In genomic region chr2:162931674-162932650, GRCm38 (mm10) we compare ENCODE assay signal across 8 mouse cellular contexts. TPM values are rescaled to one million over a fixed set of nuclear protein-coding genes. Genes with fewer than 3 reads are reported as not detected.
DNase-seq lines count a peak whose midpoint lies in the region; ATAC-seq lines count a peak whose summit lies in the region.

No protein-coding gene starts in this region.

- peak overlapping the region; percentile 98 for H3K27ac ChIP-seq in intestine, embryonic 15.5 days
- H3K27ac ChIP-seq in limb, embryonic 11.5 days (replicated peaks; ENCODE audit: low read depth, low read length), result peak overlapping the region; percentile 96
- H3K27ac ChIP-seq in midbrain, embryonic 12.5 days (replicated peaks), result peak overlapping the region; percentile 98

- H3K4me2 ChIP-seq in intestine, embryonic 15.5 days (replicated peaks), result peak overlapping the region; percentile 75
- peak overlapping the region; percentile 72 for H3K4me2 ChIP-seq in limb, embryonic 11.5 days (ENCODE audit: low read depth, severe bottlenecking)
- peak overlapping the region; percentile 82 for H3K4me2 ChIP-seq in midbrain, embryonic 12.5 days (replicated peaks)

- no peaks in the 10 kb centered on the region for H3K9me3 ChIP-seq in intestine, embryonic 15.5 days
- H3K9me3 ChIP-seq in limb, embryonic 11.5 days (ENCODE audit: control insufficient read depth, low read length), result no peaks in the 10 kb centered on the region
- no peaks in the 10 kb centered on the region for H3K9me3 ChIP-seq in midbrain, embryonic 12.5 days

- 0% methylated on average over 100 of the region's 103 CpGs for WGBS in intestine, embryonic 15.5 days
- under 1% methylated on average over 93 of the region's 103 CpGs for WGBS in limb, embryonic 11.5 days
- WGBS in midbrain, embryonic 12.5 days, result under 1% methylated on average over 94 of the region's 103 CpGs

- intact Hi-C loops in gastrocnemius, postnatal 36 days (cut with DNase I), result no loop called here

- peak overlapping the region; percentile 100 for H3K9ac ChIP-seq in intestine, embryonic 15.5 days
- peak overlapping the region; percentile 100 for H3K9ac ChIP-seq in limb, embryonic 11.5 days (ENCODE audit: low read length)
- H3K9ac ChIP-seq in midbrain, embryonic 12.5 days (replicated peaks), result peak overlapping the region; percentile 100

- peak overlapping the region; percentile 98 for H3K4me3 ChIP-seq in intestine, embryonic 15.5 days (replicated peaks)
- peak overlapping the region; percentile 98 for H3K4me3 ChIP-seq in limb, embryonic 11.5 days (ENCODE audit: low read depth, low read length)
- H3K4me3 ChIP-seq in midbrain, embryonic 12.5 days, result peak overlapping the region; percentile 99

- peak; percentile 63 for DNase-seq in layer of hippocampus, adult 11-12 months (ENCODE audit: low spot score)
- no peak for DNase-seq in layer of hippocampus, adult 9-10 months (ENCODE audit: low spot score)
- peak; percentile 81 for DNase-seq in embryo, embryonic 11 days
- peak; percentile 25 to 58 for DNase-seq in gastrocnemius, postnatal 36 days
- peak; percentile 73 for DNase-seq in limb, embryonic 11.5 days (ENCODE audit: low spot score)
- DNase-seq in right cerebral cortex, postnatal 4 days, result peak; percentile 71

- peaks cover 6% of the 10 kb centered on the region for H3K4me1 ChIP-seq in intestine, embryonic 15.5 days (replicated peaks)
- peaks cover 3% of the 10 kb centered on the region; the same call in 1 of the 2 replicates for H3K4me1 ChIP-seq in limb, embryonic 11.5 days (ENCODE audit: control insufficient read depth, insufficient read depth, low read length)
- peaks cover 18% of the 10 kb centered on the region for H3K4me1 ChIP-seq in midbrain, embryonic 12.5 days

- ATAC-seq in intestine, embryonic 15.5 days, result peak; percentile 60
- ATAC-seq in limb, embryonic 11.5 days (ENCODE audit: insufficient number of reproducible peaks, low FRiP score, low TSS enrichment, low read depth), result peak; percentile 41
- ATAC-seq in midbrain, embryonic 12.5 days (ENCODE audit: low FRiP score, low read depth), result peak; percentile 59

- no peaks in the 10 kb centered on the region for H3K27me3 ChIP-seq in intestine, embryonic 15.5 days (replicated peaks)
- no peaks in the 10 kb centered on the region for H3K27me3 ChIP-seq in limb, embryonic 11.5 days (ENCODE audit: control insufficient read depth, insufficient read depth, low read length)
- peaks cover 8% of the 10 kb centered on the region for H3K27me3 ChIP-seq in midbrain, embryonic 12.5 days

- peaks cover 5% of the 10 kb centered on the region for H3K36me3 ChIP-seq in intestine, embryonic 15.5 days
- peaks cover 12% of the 10 kb centered on the region for H3K36me3 ChIP-seq in limb, embryonic 11.5 days (ENCODE audit: control insufficient read depth, insufficient read depth, low read length)
- peaks cover 41% of the 10 kb centered on the region for H3K36me3 ChIP-seq in midbrain, embryonic 12.5 days

RNA-seq across cellular contexts. Expression of gene Srsf6, which starts 0.6 kb away (rescaled TPM):
- total RNA-seq in gastrocnemius, postnatal 36 days (2021), result 10 to 100 TPM; 35.8 to 46.8 TPM
- polyA plus RNA-seq in intestine, embryonic 15.5 days (2015; fragmentation: Nextera tagmentation; extraction: Ambion mirVana), result 184 and 196 TPM in 2 replicates
- 322 and 333 TPM in 2 replicates for polyA plus RNA-seq in limb, embryonic 11.5 days (2014; fragmentation: Nextera tagmentation; extraction: Ambion mirVana)
- polyA plus RNA-seq in midbrain, embryonic 12.5 days (2016; fragmentation: Nextera tagmentation; extraction: Ambion mirVana), result 245 and 267 TPM in 2 replicates

RNA-seq across cellular contexts. Expression of gene L3mbtl1, which starts 11.3 kb away (rescaled TPM):
- not detected for total RNA-seq in gastrocnemius, postnatal 36 days (2021)
- 0.11 and 0.18 TPM in 2 replicates for polyA plus RNA-seq in intestine, embryonic 15.5 days (2015; fragmentation: Nextera tagmentation; extraction: Ambion mirVana)
- polyA plus RNA-seq in limb, embryonic 11.5 days (2014; fragmentation: Nextera tagmentation; extraction: Ambion mirVana), result 0.04 and 0.17 TPM in 2 replicates
- polyA plus RNA-seq in midbrain, embryonic 12.5 days (2016; fragmentation: Nextera tagmentation; extraction: Ambion mirVana), result 0.26 and 0.31 TPM in 2 replicates

RNA-seq across cellular contexts. Expression of gene Sgk2, which starts 55.2 kb away (rescaled TPM):
- total RNA-seq in gastrocnemius, postnatal 36 days (2021), result not detected
- 0.85 and 1.2 TPM in 2 replicates for polyA plus RNA-seq in intestine, embryonic 15.5 days (2015; fragmentation: Nextera tagmentation; extraction: Ambion mirVana)
- polyA plus RNA-seq in limb, embryonic 11.5 days (2014; fragmentation: Nextera tagmentation; extraction: Ambion mirVana), result not detected in 2 replicates
- 0.08 TPM in 1 of 2 replicates, not detected in the other for polyA plus RNA-seq in midbrain, embryonic 12.5 days (2016; fragmentation: Nextera tagmentation; extraction: Ambion mirVana)
